Mouse (Mus musculus): ENCODE measurements at regions not wholly inside any gene's neighbourhood (a gene's known extent, or its start where the extent isn't known, plus 50 kb on each side); places are given as distances from the start of the nearest gene placed in this dataset.

- no peak overlapping the region for H3K9ac ChIP-seq (ENCODE audit: low read depth, low read length)
- H3K4me3 ChIP-seq (replicated peaks; ENCODE audit: low read depth, low read length): no peak overlapping the region
- no peaks in the 10 kb centered on the region for H3K27me3 ChIP-seq (ENCODE audit: insufficient read depth, low read length)
- no peaks in the 10 kb centered on the region for H3K4me1 ChIP-seq (replicated peaks; ENCODE audit: insufficient read depth, low read length)
- ATAC-seq (replicated peaks; ENCODE audit: low FRiP score, low read depth) (no peak), DNase-seq (ENCODE audit: low spot score) (no peak)
- no peaks in the 10 kb centered on the region for H3K36me3 ChIP-seq (ENCODE audit: insufficient read depth, low read length)
- no peak for TF ChIP-seq CTCF (IDR thresholded peaks at IDR 0.05; ENCODE audit: low read depth)
- no peak overlapping the region for H3K27ac ChIP-seq
- H3K4me2 ChIP-seq (ENCODE audit: low read length): no peak overlapping the region
- 71% methylated on average over 4 of the region's 4 CpGs for WGBS
- no peaks in the 10 kb centered on the region for H3K9me3 ChIP-seq (replicated peaks; ENCODE audit: low read length)
Observed at GRCm38 (mm10) chr5:119758880-119759279, 73.6 kb upstream of the Tbx5 start.

GRCm38 (mm10) chr5:119762102-119762501 is 70.4 kb upstream of the Tbx5 start:
- DNase-seq (ENCODE audit: low spot score): no peak
- Histone ChIP-seq H3K27me3 (ENCODE audit: insufficient read depth, low read length) (no peaks in the 10 kb centered on the region), H3K4me3 (replicated peaks; ENCODE audit: low read depth, low read length) (no peak overlapping the region), H3K27ac (no peak overlapping the region), H3K9ac (ENCODE audit: low read depth, low read length) (no peak overlapping the region), H3K4me2 (ENCODE audit: low read length) (no peak overlapping the region), H3K9me3 (replicated peaks; ENCODE audit: low read length) (no peaks in the 10 kb centered on the region), H3K36me3 (ENCODE audit: insufficient read depth, low read length) (no peaks in the 10 kb centered on the region), H3K4me1 (replicated peaks; ENCODE audit: insufficient read depth, low read length) (no peaks in the 10 kb centered on the region)
- ATAC-seq (replicated peaks; ENCODE audit: low FRiP score, low read depth): no peak
- TF ChIP-seq CTCF (IDR thresholded peaks at IDR 0.05; ENCODE audit: low read depth): peak; percentile 38; the same call in 1 of the 2 replicates
- 77% methylated on average over 4 of the region's 4 CpGs for WGBS

- Histone ChIP-seq H3K4me1 (replicated peaks; ENCODE audit: insufficient read depth, low read length) (no peaks in the 10 kb centered on the region), H3K27ac (no peak overlapping the region), H3K4me3 (replicated peaks; ENCODE audit: low read depth, low read length) (no peak overlapping the region), H3K27me3 (ENCODE audit: insufficient read depth, low read length) (no peaks in the 10 kb centered on the region), H3K9me3 (replicated peaks; ENCODE audit: low read length) (no peaks in the 10 kb centered on the region), H3K9ac (ENCODE audit: low read depth, low read length) (no peak overlapping the region), H3K36me3 (ENCODE audit: insufficient read depth, low read length) (no peaks in the 10 kb centered on the region), H3K4me2 (ENCODE audit: low read length) (no peak overlapping the region)
- ATAC-seq (replicated peaks; ENCODE audit: low FRiP score, low read depth) (no peak), DNase-seq (ENCODE audit: low spot score) (no peak)
- WGBS: 35% methylated on average over 7 of the region's 7 CpGs
- no peak for TF ChIP-seq CTCF (IDR thresholded peaks at IDR 0.05; ENCODE audit: low read depth)
Observed at GRCm38 (mm10) chr5:119763337-119763736, 69.1 kb upstream of the Tbx5 start.

- DNase-seq (ENCODE audit: low spot score): no peak
- 33% methylated on average over 13 of the region's 13 CpGs for WGBS
- no peak for ATAC-seq (replicated peaks; ENCODE audit: low FRiP score, low read depth)
- no peaks in the 10 kb centered on the region for H3K27me3 ChIP-seq (ENCODE audit: insufficient read depth, low read length)
- TF ChIP-seq CTCF (IDR thresholded peaks at IDR 0.05; ENCODE audit: low read depth): no peak
- H3K4me2 ChIP-seq (ENCODE audit: low read length): no peak overlapping the region
- H3K27ac ChIP-seq: no peak overlapping the region
- no peaks in the 10 kb centered on the region for H3K9me3 ChIP-seq (replicated peaks; ENCODE audit: low read length)
- no peaks in the 10 kb centered on the region for H3K36me3 ChIP-seq (ENCODE audit: insufficient read depth, low read length)
- H3K9ac ChIP-seq (ENCODE audit: low read depth, low read length): no peak overlapping the region
- no peaks in the 10 kb centered on the region for H3K4me1 ChIP-seq (replicated peaks; ENCODE audit: insufficient read depth, low read length)
- H3K4me3 ChIP-seq (replicated peaks; ENCODE audit: low read depth, low read length): no peak overlapping the region
Observed at GRCm38 (mm10) chr5:119766372-119766771, 66.1 kb upstream of the Tbx5 start.

- DNase-seq (ENCODE audit: low spot score) (no peak), ATAC-seq (replicated peaks; ENCODE audit: low FRiP score, low read depth) (no peak)
- 54% methylated on average over 2 of the region's 2 CpGs for WGBS
- Histone ChIP-seq H3K4me3 (replicated peaks; ENCODE audit: low read depth, low read length) (no peak overlapping the region), H3K27ac (no peak overlapping the region), H3K36me3 (ENCODE audit: insufficient read depth, low read length) (no peaks in the 10 kb centered on the region), H3K4me2 (ENCODE audit: low read length) (no peak overlapping the region), H3K9ac (ENCODE audit: low read depth, low read length) (no peak overlapping the region), H3K9me3 (replicated peaks; ENCODE audit: low read length) (no peaks in the 10 kb centered on the region), H3K27me3 (ENCODE audit: insufficient read depth, low read length) (no peaks in the 10 kb centered on the region), H3K4me1 (replicated peaks; ENCODE audit: insufficient read depth, low read length) (no peaks in the 10 kb centered on the region)
- no peak for TF ChIP-seq CTCF (IDR thresholded peaks at IDR 0.05; ENCODE audit: low read depth)
Observed at GRCm38 (mm10) chr5:119770951-119771350, 61.5 kb upstream of the Tbx5 start.

- Histone ChIP-seq H3K9me3 (replicated peaks; ENCODE audit: low read length) (no peaks in the 10 kb centered on the region), H3K36me3 (ENCODE audit: insufficient read depth, low read length) (no peaks in the 10 kb centered on the region), H3K9ac (ENCODE audit: low read depth, low read length) (no peak overlapping the region), H3K4me1 (replicated peaks; ENCODE audit: insufficient read depth, low read length) (no peaks in the 10 kb centered on the region), H3K4me3 (replicated peaks; ENCODE audit: low read depth, low read length) (no peak overlapping the region), H3K27ac (no peak overlapping the region), H3K4me2 (ENCODE audit: low read length) (no peak overlapping the region), H3K27me3 (ENCODE audit: insufficient read depth, low read length) (peaks cover 6% of the 10 kb centered on the region)
- WGBS: 61% methylated on average over 9 of the region's 9 CpGs
- ATAC-seq (replicated peaks; ENCODE audit: low FRiP score, low read depth) (no peak), DNase-seq (ENCODE audit: low spot score) (no peak)
- TF ChIP-seq CTCF (IDR thresholded peaks at IDR 0.05; ENCODE audit: low read depth): no peak
Observed at GRCm38 (mm10) chr5:119776106-119776887, 56.2 kb upstream of the Tbx5 start.

- Histone ChIP-seq H3K27me3 (ENCODE audit: insufficient read depth, low read length) (peaks cover 6% of the 10 kb centered on the region), H3K27ac (no peak overlapping the region), H3K36me3 (ENCODE audit: insufficient read depth, low read length) (no peaks in the 10 kb centered on the region), H3K4me3 (replicated peaks; ENCODE audit: low read depth, low read length) (no peak overlapping the region), H3K4me2 (ENCODE audit: low read length) (no peak overlapping the region), H3K9ac (ENCODE audit: low read depth, low read length) (no peak overlapping the region), H3K4me1 (replicated peaks; ENCODE audit: insufficient read depth, low read length) (no peaks in the 10 kb centered on the region), H3K9me3 (replicated peaks; ENCODE audit: low read length) (no peaks in the 10 kb centered on the region)
- 19% methylated on average over 2 of the region's 2 CpGs for WGBS
- no peak for ATAC-seq (replicated peaks; ENCODE audit: low FRiP score, low read depth)
- TF ChIP-seq CTCF (IDR thresholded peaks at IDR 0.05; ENCODE audit: low read depth): peak; percentile 76
- DNase-seq (ENCODE audit: low spot score): peak; percentile 78
Observed at GRCm38 (mm10) chr5:119777836-119778235, 54.6 kb upstream of the Tbx5 start.
